Mouse (Mus musculus): ENCODE results near the gene Cfl1. TPM values are rescaled to one million over a fixed set of nuclear protein-coding genes. Genes with fewer than 3 reads are reported as not detected.

The Cfl1 gene
- total RNA-seq (2021): 100 to 1,000 TPM; 497 to 519 TPM

DNA sequence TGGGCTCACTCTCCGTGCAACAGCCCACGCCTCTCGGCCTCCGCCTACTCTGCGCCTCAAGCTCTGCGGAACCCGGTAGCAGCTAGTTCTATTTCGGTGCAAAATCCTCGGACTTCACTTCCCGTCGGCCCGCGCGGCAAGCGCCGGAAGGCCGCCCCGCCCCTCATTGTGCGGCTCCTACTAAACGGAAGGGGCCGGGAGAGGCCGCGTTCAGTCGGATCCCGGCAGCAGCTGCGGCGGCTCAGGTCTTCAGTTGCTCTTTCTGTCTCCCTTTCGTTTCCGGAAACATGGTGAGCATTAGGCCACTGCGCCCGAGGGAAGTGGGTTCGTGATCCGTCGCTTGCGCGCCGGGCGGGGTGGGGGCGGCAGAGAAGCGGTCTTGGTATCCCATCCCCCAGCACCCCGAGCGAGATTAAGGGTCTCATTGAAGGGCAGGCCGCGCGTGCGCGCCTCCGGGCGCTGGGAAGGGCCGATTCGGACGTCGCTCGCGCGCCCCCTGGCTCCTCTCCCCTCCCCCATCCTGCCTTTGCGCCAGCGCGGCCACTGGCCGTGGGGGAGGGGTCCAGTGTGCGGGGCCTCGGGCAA, at the start of gene Cfl1:
Gene Cfl1, plus strand, starts transcription at position 143 of the 585 bp plus-strand sequence.
- intact Hi-C loops (cut with DNase I): loop anchor here (2.0 kb wide), 1 partner anchor 198 kb away; the partner anchor contains the start of genes Map3k11 and Pcnx3
- DNase-seq: peak; percentile 96 to 97

DNA sequence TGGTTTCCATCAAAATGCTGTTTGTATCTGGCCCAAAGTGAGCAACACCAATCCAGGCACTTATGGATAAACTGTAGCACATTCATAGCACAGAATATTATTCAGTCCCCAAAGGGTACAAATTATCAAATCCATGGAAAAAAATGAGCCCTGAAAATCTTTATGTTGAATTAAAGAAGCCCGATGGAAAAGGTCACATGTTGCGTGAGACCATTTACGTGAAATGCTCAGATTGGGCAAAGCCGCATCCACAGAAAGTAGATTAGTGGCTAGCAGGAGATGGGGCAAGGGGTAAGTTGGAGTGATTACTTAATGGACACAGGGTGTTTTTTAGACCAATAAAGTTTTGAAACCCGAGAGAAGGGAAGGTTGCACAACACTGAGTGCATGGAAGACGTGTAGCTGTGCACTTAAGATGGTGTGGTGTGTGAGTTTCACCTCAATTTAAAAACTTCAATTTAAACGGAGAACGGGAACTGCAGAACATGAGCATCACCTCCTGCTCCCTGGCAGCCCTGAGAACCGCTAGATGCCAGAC, 45.8 kb upstream of the Cfl1 start:
- intact Hi-C loops (cut with DNase I): no loop called here
- no peak for DNase-seq

DNA sequence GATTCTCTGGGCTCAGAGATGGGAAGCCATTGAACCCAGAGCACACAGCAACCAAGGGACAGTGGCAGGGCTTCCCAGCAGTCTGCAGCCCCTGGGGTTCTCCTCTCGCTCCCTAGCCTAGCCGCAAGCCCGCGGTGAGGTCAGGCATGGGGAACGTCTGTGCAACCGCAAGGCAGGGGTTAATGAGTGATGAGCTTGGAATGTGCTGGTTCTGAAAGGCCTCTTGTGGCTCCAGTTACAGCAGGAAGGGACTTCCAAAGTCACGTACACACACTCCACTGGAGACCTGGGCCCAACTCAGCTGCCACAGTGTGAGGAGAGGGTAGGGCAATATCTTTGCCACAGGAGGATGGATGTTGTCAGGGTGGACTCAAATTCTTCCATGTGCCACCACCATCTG, 45.3 kb upstream of the Cfl1 start:
- no peak for DNase-seq
- intact Hi-C loops (cut with DNase I): no loop called here

DNA sequence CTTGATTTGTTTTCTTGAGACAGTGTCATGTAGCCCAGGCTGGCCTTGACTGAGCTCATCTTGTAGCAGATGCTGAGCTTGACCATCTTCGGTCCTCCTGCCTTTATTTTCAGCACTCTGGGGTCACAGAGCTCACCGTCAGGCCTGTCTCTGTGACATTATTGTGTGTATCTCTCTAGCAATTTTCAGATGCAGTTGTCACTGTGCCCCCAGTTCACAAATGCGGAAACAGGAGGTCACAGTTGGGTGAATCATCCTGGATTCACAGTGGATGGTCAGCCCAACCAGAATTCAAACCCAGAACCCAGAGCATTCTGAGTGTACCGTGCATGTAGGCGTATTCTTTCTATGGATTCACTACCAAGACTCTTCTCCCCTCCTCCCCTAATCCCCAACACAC, 44.5 kb upstream of the Cfl1 start:
- no peak for DNase-seq
- intact Hi-C loops (cut with DNase I): no loop called here

DNA sequence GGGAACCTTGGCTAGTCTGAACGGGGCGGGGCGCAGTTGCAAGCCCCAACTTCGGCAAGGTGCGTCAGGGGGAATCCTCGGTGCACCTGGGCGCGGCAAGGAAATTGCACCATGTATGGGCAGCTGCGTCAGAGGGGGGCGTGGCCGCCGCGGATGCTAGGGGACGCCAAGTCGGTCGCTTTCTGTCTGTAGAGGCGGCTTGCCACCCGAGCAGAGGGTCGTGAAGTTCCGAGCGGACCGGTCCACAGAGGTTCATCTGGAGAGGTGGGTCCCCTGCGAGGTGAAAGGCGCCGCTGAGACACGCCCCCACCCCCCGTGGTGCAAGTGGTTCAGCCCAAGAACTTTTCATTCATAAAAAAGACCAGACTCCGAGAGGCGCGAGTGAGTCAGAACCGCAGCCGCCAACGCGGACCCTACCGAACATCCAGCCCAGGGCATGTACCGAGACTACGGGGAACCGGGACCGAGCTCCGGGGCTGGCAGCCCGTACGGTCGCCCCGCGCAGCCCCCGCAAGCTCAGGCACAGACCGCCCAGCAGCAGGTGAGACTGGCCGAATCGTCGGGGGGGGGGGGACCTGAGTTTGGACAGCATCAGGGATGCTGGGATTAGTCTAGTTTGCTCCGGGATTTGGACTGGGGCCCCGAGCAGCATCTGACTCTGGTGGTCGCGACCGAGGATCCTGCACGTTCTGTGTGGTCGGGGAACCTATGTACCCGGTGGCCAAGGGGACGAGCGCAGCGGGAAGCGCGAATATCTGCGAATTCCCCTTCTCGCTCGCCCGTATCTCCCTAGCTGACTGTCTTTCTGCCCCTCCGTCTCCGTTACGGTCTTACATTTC, 42.5 kb upstream of the Cfl1 start, which contains the start of gene Fosl1:
Gene Fosl1, plus strand, starts transcription at position 33 of the 839 bp plus-strand sequence.
- intact Hi-C loops (cut with DNase I): no loop called here
- DNase-seq: peak; percentile 67 to 80

DNA sequence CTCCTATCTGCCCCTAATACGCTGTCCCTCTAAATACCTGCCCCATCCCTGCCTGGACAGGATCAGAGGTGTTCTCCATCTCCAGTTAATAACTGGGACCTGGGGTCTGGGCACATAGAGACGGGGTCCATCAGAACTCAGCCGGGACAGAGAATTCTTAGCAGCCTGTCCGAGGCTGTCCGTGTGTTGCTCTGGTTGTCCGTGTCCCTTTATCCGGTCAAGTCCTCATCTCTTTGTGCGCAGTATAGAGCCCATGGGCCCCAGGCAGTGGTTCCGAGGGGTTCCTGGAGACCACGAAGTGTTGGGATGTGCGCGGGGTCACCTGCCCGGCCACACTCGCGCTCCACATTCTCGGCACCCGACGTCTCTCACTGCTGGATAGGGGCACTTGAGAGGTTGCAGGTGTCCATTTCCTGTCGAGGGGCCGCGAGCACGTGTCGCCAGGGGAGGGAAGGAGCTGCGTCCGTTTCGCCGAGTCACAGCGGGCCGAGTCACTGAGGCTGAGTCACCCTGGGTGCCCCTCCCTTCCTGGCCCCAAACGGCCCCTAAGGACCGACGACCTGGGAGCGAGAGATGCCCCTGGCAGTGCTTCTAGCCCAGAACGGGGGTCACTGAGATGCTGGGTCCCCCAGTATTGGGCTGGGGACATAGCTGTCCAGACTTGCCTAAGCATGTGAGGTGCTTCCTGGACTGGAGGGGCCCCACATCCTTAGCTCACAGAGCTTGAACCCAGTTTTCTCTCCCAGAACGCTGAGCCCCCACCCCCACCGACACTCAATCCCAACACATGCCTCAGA, 41.7 kb upstream of the Cfl1 start:
- no peak for DNase-seq

DNA sequence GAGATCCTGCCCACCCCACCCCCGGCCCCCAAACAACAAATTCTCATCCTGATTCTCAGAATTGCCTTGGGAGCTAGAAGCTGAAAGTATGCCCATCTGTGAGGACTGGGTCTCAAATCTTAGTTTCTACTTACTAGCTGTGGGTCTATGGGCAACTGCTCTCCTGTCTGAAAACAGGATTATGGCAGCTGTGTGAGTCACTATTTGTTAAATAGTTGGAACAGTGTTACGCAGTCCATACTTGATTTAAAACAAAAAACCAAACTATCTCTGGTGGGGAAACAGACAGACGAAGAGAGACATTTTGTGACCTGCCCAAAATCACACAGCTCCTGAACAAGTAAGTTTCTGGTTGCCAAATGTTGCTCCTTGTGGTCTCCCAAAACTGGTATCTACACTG, 40.6 kb upstream of the Cfl1 start:
- DNase-seq: no peak
- intact Hi-C loops (cut with DNase I): no loop called here

More for the DNA sequence above, 41.7 kb upstream of the Cfl1 start:
- intact Hi-C loops (cut with DNase I): no loop called here

DNA sequence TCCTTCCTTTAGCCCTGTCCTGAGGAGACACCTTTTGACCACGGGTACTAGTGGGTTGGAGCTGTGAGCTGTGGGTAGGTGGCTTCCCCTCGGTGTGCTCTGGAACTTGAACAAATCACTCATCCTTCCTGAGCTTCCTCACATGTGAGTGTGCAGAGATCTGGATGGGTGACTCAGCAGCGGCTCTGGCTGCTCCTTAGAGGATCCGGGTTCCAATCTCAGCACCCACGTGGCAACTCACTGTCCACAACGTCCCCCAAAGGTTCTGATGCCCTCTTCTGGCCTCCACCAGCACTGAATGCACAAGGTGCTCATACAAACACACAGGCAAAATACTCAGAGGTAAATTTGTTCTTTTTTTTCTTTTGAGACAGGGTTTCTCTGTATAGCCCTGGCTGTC, 38.5 kb upstream of the Cfl1 start:
- intact Hi-C loops (cut with DNase I): no loop called here

DNA sequence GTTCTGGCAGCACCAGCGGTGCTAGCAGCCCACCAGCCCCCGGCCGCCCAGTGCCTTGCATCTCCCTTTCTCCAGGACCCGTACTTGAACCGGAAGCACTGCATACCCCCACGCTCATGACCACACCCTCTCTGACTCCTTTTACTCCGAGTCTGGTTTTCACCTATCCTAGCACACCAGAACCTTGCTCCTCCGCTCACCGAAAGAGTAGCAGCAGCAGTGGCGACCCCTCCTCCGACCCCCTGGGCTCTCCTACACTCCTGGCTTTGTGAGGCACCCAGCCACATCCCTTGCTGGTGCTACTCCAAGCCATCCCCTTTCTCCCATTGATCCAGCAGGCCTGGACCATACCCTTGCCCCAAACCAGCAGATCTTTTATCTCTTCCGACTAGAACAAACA, 35.2 kb upstream of the Cfl1 start:
- no peak for DNase-seq
- intact Hi-C loops (cut with DNase I): no loop called here

More for the DNA sequence above, 38.5 kb upstream of the Cfl1 start:
- DNase-seq: no peak

DNA sequence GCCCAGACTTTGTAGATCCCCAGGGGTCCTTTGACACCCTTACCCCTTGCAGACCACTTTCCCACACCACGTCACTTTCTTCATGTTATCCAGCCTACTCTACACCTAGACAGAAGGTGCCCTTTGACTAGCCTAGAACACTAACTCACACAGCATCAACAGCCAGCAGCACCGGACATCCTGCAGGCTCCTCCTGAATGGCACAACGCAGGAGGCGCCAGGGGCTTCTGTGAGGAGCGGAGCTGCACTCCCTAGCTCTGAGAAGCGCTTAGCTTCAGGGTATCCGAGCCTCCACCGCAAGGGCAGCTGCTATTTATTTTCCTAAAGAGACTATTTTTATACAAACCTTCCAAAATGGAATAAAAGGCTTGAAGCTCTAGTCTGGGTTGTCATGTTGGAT, 34.7 kb upstream of the Cfl1 start:
- DNase-seq: no peak
- intact Hi-C loops (cut with DNase I): no loop called here

DNA sequence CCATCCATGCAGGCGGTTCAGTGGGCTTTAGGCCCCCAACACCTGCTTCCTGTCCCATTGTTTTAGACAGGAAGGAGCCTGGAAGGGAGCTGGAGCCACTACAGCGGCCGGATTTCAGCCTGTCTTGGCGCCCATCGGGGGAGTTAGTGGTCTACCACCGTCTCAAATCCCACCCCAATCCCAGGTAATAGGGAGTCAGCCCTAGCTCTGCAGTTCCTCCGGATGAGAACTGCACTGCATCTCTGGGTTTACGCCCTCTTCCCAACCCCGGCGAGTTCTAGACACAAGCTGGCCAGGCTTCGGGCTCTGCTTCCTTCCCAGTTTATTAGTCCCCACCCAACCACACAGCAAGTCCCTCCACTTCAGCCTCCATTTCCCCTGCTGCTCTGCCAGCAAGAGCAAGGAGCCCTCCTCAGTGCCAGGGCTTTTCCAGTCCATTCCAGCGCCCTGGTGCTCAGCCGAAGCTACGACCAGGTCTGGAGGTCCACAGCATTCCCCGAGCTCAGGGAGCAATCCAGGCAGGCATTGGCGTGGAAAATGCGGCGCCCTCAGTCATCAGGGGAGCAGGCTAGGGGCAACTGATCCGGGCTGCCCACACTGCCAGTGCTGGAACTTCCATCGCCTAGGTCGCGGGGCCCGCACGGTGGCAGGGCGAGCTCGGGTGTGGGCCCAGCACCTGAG, 33.9 kb upstream of the Cfl1 start:
- intact Hi-C loops (cut with DNase I): loop anchor here (1.0 kb wide), 1 partner anchor 22 kb away; no protein-coding TSS in a partner anchor

DNA sequence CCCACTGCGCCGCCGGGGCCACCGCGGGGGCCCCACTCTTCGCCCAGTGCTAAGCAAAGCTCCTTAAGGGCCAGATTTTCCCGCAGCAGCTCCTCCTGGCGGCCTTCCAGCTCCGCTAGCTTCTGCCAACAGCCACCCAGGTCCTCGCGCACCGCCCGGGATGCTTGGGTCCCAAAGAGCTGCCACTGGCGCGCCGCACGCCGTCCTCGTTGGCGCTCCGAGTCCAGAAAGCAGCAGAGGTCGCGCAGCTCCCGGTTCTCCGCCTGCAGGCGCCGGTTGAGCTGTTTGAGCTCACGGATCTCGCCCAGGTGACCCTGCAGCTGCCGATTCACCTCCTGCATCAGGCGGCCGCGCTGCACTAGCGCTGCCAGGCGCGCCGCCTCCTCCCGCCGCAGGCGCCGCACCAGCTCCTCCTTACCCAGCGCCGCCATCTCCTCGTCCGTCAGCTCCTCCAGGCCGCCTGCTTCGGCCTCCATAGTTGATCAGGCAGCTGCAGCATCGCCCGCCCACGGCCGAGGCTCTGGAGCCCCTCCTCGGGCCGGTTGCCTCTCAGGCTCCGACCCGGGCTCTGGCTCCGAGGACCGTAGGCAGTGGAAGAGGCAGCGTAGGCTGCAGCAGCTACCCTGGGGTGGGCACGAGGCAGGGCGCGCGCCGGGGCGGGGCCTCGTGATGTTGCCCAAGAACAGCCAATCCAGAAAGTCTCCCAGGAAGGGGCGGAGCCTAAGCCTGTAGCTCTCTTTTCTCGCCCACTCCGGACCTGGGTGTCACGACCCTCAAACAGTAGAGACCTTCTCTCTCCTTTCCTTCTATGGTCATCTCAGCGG, 33.1 kb upstream of the Cfl1 start:
- peak; percentile 97 for DNase-seq
- intact Hi-C loops (cut with DNase I): loop anchor here (1.0 kb wide), 1 partner anchor 23 kb away; no protein-coding TSS in a partner anchor

More for the DNA sequence above, 33.9 kb upstream of the Cfl1 start:
- peak; percentile 61 to 65 for DNase-seq

DNA sequence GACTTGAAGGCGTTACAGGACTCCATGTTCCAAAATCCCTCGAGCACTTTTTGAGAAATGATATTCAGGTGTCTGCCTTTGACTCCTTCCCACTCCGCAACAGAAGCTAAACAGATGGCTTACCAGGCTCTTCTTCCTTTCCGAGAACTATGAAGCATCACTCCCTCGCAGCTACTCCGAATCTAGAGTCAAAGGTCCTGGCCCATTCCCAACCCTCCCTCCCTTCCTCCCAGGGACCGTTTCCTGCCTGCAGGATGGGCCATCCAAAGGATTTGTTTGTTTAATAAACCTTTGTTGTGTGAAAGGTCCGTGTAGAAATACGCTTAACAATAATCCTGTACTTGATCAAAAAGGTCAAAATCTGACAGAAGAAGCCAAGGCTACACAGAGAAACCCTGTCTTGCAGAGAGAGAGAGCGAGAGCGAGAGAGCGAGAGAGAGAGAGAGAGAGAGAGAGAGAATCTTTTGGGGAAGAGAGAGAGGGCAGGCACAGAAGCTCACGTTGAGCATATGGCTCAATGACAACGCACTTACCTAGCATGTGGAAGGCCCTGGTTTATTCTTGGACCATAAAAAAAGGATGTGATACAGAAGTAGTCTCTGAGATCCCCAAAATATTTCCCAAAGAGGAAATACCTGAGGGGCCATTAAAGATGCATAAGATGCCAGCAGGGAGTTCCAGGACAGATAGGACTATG, 32.4 kb upstream of the Cfl1 start, which contains the start of gene Ccdc85b:
Gene Ccdc85b, minus strand, starts transcription at position 149 of the 697 bp plus-strand sequence.
- no peak for DNase-seq
- intact Hi-C loops (cut with DNase I): loop anchor here (1.0 kb wide), 1 partner anchor 30 kb away; the partner anchor contains the start of gene Mus81

DNA sequence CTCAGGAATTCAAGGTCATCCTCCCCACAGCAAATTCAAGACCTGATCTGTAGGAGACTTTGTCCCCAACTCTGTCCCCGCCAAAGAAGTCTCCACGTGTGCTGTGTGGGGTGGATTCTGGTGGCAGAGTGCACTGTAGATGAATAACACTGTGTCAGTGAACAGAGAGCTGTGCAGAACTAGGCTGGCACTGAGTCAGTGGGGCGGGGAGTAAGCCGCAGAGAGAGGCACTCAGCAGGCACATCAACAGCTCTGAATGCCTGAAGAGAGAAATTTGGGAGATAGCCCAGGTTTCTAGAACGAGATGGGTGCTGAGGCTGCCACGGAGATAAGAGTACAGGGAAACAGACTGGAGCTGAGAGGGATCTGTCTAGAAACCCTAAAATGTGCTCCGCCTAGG, 31.2 kb upstream of the Cfl1 start:
- DNase-seq: peak; percentile 43 to 54
- intact Hi-C loops (cut with DNase I): no loop called here

DNA sequence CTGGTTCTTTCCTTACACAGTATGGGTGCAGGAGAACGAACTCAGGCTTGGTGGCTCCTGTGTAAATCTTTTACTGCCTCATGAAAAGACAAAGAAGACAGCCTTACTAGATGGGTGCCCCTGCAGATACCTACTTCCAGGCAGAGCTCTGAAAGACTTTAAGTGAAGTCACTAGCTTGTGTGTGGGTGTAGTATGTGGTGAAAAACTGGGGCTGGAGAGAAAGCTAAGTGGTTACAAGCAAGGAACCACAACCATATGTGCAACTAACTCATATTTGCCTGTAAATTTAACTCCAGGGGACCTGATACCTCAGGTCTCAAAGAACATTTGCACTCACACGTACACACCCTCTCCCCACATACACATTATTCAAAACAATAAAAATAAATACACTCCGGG, 30.4 kb upstream of the Cfl1 start:
- intact Hi-C loops (cut with DNase I): no loop called here
- DNase-seq: no peak

DNA sequence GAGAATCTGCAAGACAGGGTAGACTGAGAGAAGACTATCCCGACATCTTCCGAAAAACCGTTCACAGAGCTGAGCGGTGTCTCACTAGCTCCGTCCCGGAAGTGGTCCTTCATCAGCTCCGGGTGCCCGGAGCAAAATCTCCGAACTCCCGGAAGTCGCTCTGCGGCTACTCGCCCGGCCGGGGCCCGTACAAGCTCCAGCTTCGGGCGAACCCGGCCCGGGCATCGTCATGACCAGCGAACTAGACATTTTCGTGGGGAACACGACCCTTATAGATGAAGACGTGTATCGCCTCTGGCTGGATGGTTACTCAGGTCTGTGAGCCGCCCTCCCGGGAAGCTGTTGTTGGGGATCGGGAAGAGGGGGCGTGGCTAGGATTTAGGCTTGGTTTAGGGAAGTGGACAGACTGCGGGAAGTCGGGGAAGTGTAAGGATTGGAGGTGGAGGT, 29.8 kb upstream of the Cfl1 start, which contains the start of gene Fibp:
Gene Fibp, plus strand, starts transcription at position 151 of the 447 bp plus-strand sequence.
- intact Hi-C loops (cut with DNase I): no loop called here
- DNase-seq: peak; percentile 93 to 96

DNA sequence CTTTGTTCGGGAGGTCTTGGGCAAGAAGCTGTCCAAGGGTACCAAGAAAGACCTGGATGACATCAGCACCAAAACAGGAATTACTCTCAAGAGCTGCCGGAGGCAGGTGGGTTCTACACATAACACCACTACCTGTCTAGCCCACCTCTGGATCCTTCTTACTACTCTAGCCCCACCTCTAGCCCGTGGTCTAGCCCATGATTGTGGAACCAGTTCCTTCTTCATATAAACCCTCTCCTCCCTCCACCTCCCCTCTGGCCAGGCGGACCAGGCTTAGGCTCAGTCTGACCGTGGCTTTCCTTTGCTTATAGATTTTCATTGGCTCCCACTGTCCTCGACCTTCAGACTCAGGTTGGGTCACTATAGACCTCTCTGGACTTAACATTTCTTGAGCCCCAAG, 28.8 kb upstream of the Cfl1 start:
- intact Hi-C loops (cut with DNase I): no loop called here
- no peak for DNase-seq

DNA sequence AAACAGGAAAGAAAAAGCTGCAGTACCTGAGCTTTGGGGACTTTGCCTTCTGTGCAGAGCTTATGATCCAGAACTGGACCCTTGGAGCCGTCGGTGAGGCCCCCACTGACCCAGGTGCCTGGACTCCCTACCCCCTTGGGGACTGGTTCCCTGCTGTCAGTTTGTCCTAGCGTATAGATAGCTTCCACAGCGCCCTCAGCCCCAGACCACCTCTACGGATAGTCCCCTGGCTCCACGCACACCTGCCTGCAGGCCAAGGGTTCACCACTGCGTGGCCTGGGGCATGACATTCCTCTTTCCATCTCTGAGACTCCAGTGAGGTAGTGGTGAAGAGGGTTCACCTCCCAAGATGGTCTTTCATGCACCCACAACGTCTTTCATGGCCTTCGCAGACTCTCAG, 27.0 kb upstream of the Cfl1 start:
- DNase-seq: no peak
- intact Hi-C loops (cut with DNase I): no loop called here

Measured in heart, postnatal 10 days (tissue).